13 mouse cellular contexts compared by ENCODE assay signal in genomic region chr11:100971455-100971854, GRCm38 (mm10). TPM values are rescaled to one million over a fixed set of nuclear protein-coding genes. Genes with fewer than 3 reads are reported as not detected.
DNase-seq lines count a peak whose midpoint lies in the region; ATAC-seq and TF ChIP-seq lines count a peak whose summit lies in the region.
"Had no signal": no experiment of that assay in that cellular context is flagged by ENCODE, and none has a peak within 500 bp of the region (broad histone marks: within the 10 kb centered on the region; RNA-seq: fewer than 3 reads in every experiment).

No protein-coding gene starts in this region.

- peak overlapping the region; percentile 95; the same call in 1 of the 2 replicates for H3K27ac ChIP-seq in heart, embryonic 10.5 days
- no peak overlapping the region for H3K27ac ChIP-seq in kidney, embryonic 16.5 days (ENCODE audit: low read length)
- peak overlapping the region; percentile 89 for H3K27ac ChIP-seq in embryonic facial prominence, embryonic 14.5 days (replicated peaks; ENCODE audit: low read depth, low read length)
- no peak overlapping the region for H3K27ac ChIP-seq in limb, embryonic 14.5 days (replicated peaks; ENCODE audit: low read depth, low read length)
- H3K27ac ChIP-seq: macrophage had no signal

- H3K4me2 ChIP-seq in kidney, embryonic 16.5 days (replicated peaks; ENCODE audit: low read depth, low read length), result no peak overlapping the region; the same call in 1 of the 2 replicates
- H3K4me2 ChIP-seq in embryonic facial prominence, embryonic 14.5 days (ENCODE audit: low read depth, low read length), result peak overlapping the region; percentile 83
- H3K4me2 ChIP-seq in limb, embryonic 14.5 days (replicated peaks; ENCODE audit: low read depth, low read length, severe bottlenecking), result peak overlapping the region; percentile 87; the same call in 1 of the 2 replicates

- H3K27me3 ChIP-seq in heart, embryonic 10.5 days (ENCODE audit: insufficient read depth, poor library complexity, severe bottlenecking), result peaks cover 77% of the 10 kb centered on the region
- H3K27me3 ChIP-seq in kidney, embryonic 16.5 days (ENCODE audit: insufficient read depth, low read length), result peaks cover 31% of the 10 kb centered on the region
- H3K27me3 ChIP-seq in embryonic facial prominence, embryonic 14.5 days (replicated peaks; ENCODE audit: control insufficient read depth, insufficient read depth, low read length), result peaks cover 23% of the 10 kb centered on the region
- peaks cover 4% of the 10 kb centered on the region for H3K27me3 ChIP-seq in limb, embryonic 14.5 days (ENCODE audit: control insufficient read depth, insufficient read depth, low read length)

- H3K36me3 ChIP-seq in heart, embryonic 10.5 days, result peaks cover 3% of the 10 kb centered on the region; the same call in 1 of the 2 replicates
- H3K36me3 ChIP-seq in kidney, embryonic 16.5 days (ENCODE audit: insufficient read depth, low read length), result no peaks in the 10 kb centered on the region
- H3K36me3 ChIP-seq in embryonic facial prominence, embryonic 14.5 days (ENCODE audit: control insufficient read depth, insufficient read depth, low read length), result no peaks in the 10 kb centered on the region
- peaks cover 3% of the 10 kb centered on the region; the same call in 1 of the 2 replicates for H3K36me3 ChIP-seq in limb, embryonic 14.5 days (ENCODE audit: control insufficient read depth, insufficient read depth, low read length)

- no peaks in the 10 kb centered on the region for H3K9me3 ChIP-seq in heart, embryonic 10.5 days
- H3K9me3 ChIP-seq in kidney, embryonic 16.5 days (ENCODE audit: low read length), result no peaks in the 10 kb centered on the region
- H3K9me3 ChIP-seq in embryonic facial prominence, embryonic 14.5 days (ENCODE audit: control insufficient read depth, low read length), result no peaks in the 10 kb centered on the region
- no peaks in the 10 kb centered on the region for H3K9me3 ChIP-seq in limb, embryonic 14.5 days (ENCODE audit: control insufficient read depth, low read length)

- no peak for TF ChIP-seq POLR2A in limb, embryonic 14.5 days (IDR thresholded peaks at IDR 0.05; ENCODE audit: borderline replicate concordance, extremely low read depth, insufficient read depth, insufficient read length)

- 60% methylated on average over 10 of the region's 10 CpGs for WGBS in heart, embryonic 10.5 days
- WGBS in kidney, embryonic 16.5 days, result 62% methylated on average over 10 of the region's 10 CpGs
- 73% methylated on average over 10 of the region's 10 CpGs for WGBS in embryonic facial prominence, embryonic 14.5 days
- 67% methylated on average over 10 of the region's 10 CpGs for WGBS in limb, embryonic 14.5 days

- peaks cover 55% of the 10 kb centered on the region for H3K4me1 ChIP-seq in heart, embryonic 10.5 days
- H3K4me1 ChIP-seq in kidney, embryonic 16.5 days (ENCODE audit: insufficient read depth, low read length), result peaks cover 25% of the 10 kb centered on the region
- peaks cover 13% of the 10 kb centered on the region; the same call in 1 of the 2 replicates for H3K4me1 ChIP-seq in embryonic facial prominence, embryonic 14.5 days (ENCODE audit: control insufficient read depth, insufficient read depth, low read length)
- peaks cover 14% of the 10 kb centered on the region for H3K4me1 ChIP-seq in limb, embryonic 14.5 days (ENCODE audit: control insufficient read depth, insufficient read depth, low read length)

- H3K9ac ChIP-seq in kidney, embryonic 16.5 days (replicated peaks; ENCODE audit: low read length), result no peak overlapping the region
- H3K9ac ChIP-seq in embryonic facial prominence, embryonic 14.5 days (ENCODE audit: low read depth, low read length), result no peak overlapping the region
- no peak overlapping the region for H3K9ac ChIP-seq in limb, embryonic 14.5 days (ENCODE audit: low read depth, low read length, severe bottlenecking)

- no peak for DNase-seq in heart, embryonic 10.5 days (ENCODE audit: low spot score)
- no peak for DNase-seq in heart, postnatal 10 days
- DNase-seq in kidney, postnatal 36 days, result no peak
- DNase-seq in embryonic facial prominence, embryonic 14.5 days (ENCODE audit: low spot score), result no peak
- no peak for DNase-seq in limb, embryonic 14.5 days (ENCODE audit: low spot score)
- DNase-seq in cerebellum, adult 18-20 months, result no peak
- no peak for DNase-seq in left cerebral cortex, postnatal 36 days (ENCODE audit: low spot score in 2 of 2)
- DNase-seq: cerebellum, adult 9-11 months; embryo, embryonic 11 days; midbrain, embryonic 14.5 days; right cerebral cortex, postnatal 25 days had no signal

- peak overlapping the region; percentile 82; the same call in 1 of the 2 replicates for H3K4me3 ChIP-seq in heart, embryonic 10.5 days
- peak overlapping the region; percentile 62; the same call in 1 of the 2 replicates for H3K4me3 ChIP-seq in kidney, embryonic 16.5 days (ENCODE audit: low read length)
- no peak overlapping the region for H3K4me3 ChIP-seq in embryonic facial prominence, embryonic 14.5 days (ENCODE audit: low read depth, low read length)
- H3K4me3 ChIP-seq in limb, embryonic 14.5 days (replicated peaks; ENCODE audit: low read length), result no peak overlapping the region

- intact Hi-C loops in heart, postnatal 10 days (cut with DNase I), result no loop called here
- intact Hi-C loops in left cerebral cortex, postnatal 36 days (cut with DNase I), result no loop called here

- no peak for ATAC-seq in kidney, embryonic 16.5 days (ENCODE audit: low FRiP score, low TSS enrichment)
- ATAC-seq in embryonic facial prominence, embryonic 14.5 days (ENCODE audit: low read depth), result no peak
- ATAC-seq in limb, embryonic 14.5 days (ENCODE audit: low FRiP score, low read depth), result no peak

RNA-seq across cellular contexts. Expression of gene Cavin1, which starts 0.8 kb away (rescaled TPM):
- polyA plus RNA-seq in heart, embryonic 10.5 days (2016; fragmentation: Nextera tagmentation; extraction: Ambion mirVana), result 139 and 252 TPM in 2 replicates
- total RNA-seq in heart, postnatal 10 days (2021), result 100 to 1,000 TPM; 462 to 471 TPM
- 140 and 161 TPM in 2 replicates for polyA plus RNA-seq in kidney, embryonic 16.5 days (2015; fragmentation: Nextera tagmentation; extraction: Ambion mirVana)
- 145 and 160 TPM in 2 replicates for polyA plus RNA-seq in embryonic facial prominence, embryonic 14.5 days (2014; fragmentation: Nextera tagmentation; extraction: Ambion mirVana)
- 81.3 and 96.8 TPM in 2 replicates for polyA plus RNA-seq in limb, embryonic 14.5 days (2012; rRNA removed)
- polyA plus RNA-seq in limb, embryonic 14.5 days (2014; fragmentation: Nextera tagmentation; extraction: Ambion mirVana), result 128 and 135 TPM in 2 replicates
- total RNA-seq in left cerebral cortex, postnatal 36 days (2021), result 10 to 100 TPM; 17.4 to 20.4 TPM

RNA-seq across cellular contexts. Expression of gene Stat3, which starts 32.1 kb away (rescaled TPM):
- polyA plus RNA-seq in heart, embryonic 10.5 days (2016; fragmentation: Nextera tagmentation; extraction: Ambion mirVana), result 33.7 and 41.5 TPM in 2 replicates
- total RNA-seq in heart, postnatal 10 days (2021), result 100 to 1,000 TPM; 110 to 117 TPM
- polyA plus RNA-seq in kidney, embryonic 16.5 days (2015; fragmentation: Nextera tagmentation; extraction: Ambion mirVana), result 47.9 and 54.4 TPM in 2 replicates
- polyA plus RNA-seq in embryonic facial prominence, embryonic 14.5 days (2014; fragmentation: Nextera tagmentation; extraction: Ambion mirVana), result 71.4 and 82.9 TPM in 2 replicates
- 56.1 and 66.2 TPM in 2 replicates for polyA plus RNA-seq in limb, embryonic 14.5 days (2012; rRNA removed)
- 63.0 and 65.9 TPM in 2 replicates for polyA plus RNA-seq in limb, embryonic 14.5 days (2014; fragmentation: Nextera tagmentation; extraction: Ambion mirVana)
- total RNA-seq in left cerebral cortex, postnatal 36 days (2021), result 10 to 100 TPM; 29.6 to 44.7 TPM

RNA-seq across cellular contexts. Expression of gene Atp6v0a1, which starts 37.8 kb away (rescaled TPM):
- 54.4 and 66.3 TPM in 2 replicates for polyA plus RNA-seq in heart, embryonic 10.5 days (2016; fragmentation: Nextera tagmentation; extraction: Ambion mirVana)
- total RNA-seq in heart, postnatal 10 days (2021), result 10 to 100 TPM; 89.6 to 93.8 TPM
- 42.2 and 45.3 TPM in 2 replicates for polyA plus RNA-seq in kidney, embryonic 16.5 days (2015; fragmentation: Nextera tagmentation; extraction: Ambion mirVana)
- 35.0 and 37.9 TPM in 2 replicates for polyA plus RNA-seq in embryonic facial prominence, embryonic 14.5 days (2014; fragmentation: Nextera tagmentation; extraction: Ambion mirVana)
- 60.9 and 72.8 TPM in 2 replicates for polyA plus RNA-seq in limb, embryonic 14.5 days (2012; rRNA removed)
- polyA plus RNA-seq in limb, embryonic 14.5 days (2014; fragmentation: Nextera tagmentation; extraction: Ambion mirVana), result 31.8 and 32.7 TPM in 2 replicates
- total RNA-seq in left cerebral cortex, postnatal 36 days (2021), result 100 to 1,000 TPM; 439 to 446 TPM

Comparison
In these comparisons a context has a peak if more than half of its experiments do, and no peak if none do; other contexts are left out.
1. H3K27ac ChIP-seq: peak in heart, embryonic 10.5 days (single experiment) and embryonic facial prominence, embryonic 14.5 days (single experiment); none in kidney, embryonic 16.5 days (single experiment) and limb, embryonic 14.5 days (single experiment).
2. H3K4me3 ChIP-seq: peak in heart, embryonic 10.5 days (single experiment) and kidney, embryonic 16.5 days (single experiment); none in embryonic facial prominence, embryonic 14.5 days (single experiment) and limb, embryonic 14.5 days (single experiment).